Comparison of ENCODE assay signal across 8 mouse cellular contexts in genomic region chr11:115765103-115765606, GRCm38 (mm10). TPM values are rescaled to one million over a fixed set of nuclear protein-coding genes. Genes with fewer than 3 reads are reported as not detected.
DNase-seq lines count a peak whose midpoint lies in the region; ATAC-seq and TF ChIP-seq lines count a peak whose summit lies in the region.

Gene Tmem94, plus strand, starts transcription at chr11:115765433.

- in situ Hi-C loops in Patski (cut with MboI; ENCODE audit: low pct_unique_long_range_greater_than_20kb): no loop called here

- no peaks in the 10 kb centered on the region for H3K9me3 ChIP-seq in hindbrain, embryonic 13.5 days

- no peak for TF ChIP-seq CTCF in Patski (IDR thresholded peaks at IDR 0.05)

- POLR2A ChIA-PET in Patski (lab: Charles Lee): interaction anchor here (0.7 to 1.1 kb wide), 4 partner anchors 11 to 190 kb away, joined by 3 to 6 read pairs (median 4); partner anchors contain the start of gene Tsen54

- no peaks in the 10 kb centered on the region for H3K36me3 ChIP-seq in hindbrain, embryonic 13.5 days

- peak within 1 kb of the TSS; percentile 96 for H3K9ac ChIP-seq in hindbrain, embryonic 13.5 days

- H3K27me3 ChIP-seq in Patski: no peaks in the 10 kb centered on the region
- H3K27me3 ChIP-seq in hindbrain, embryonic 13.5 days: no peaks in the 10 kb centered on the region

- under 1% methylated on average over 32 of the region's 32 CpGs for WGBS in hindbrain, embryonic 13.5 days

- peak within 1 kb of the TSS; percentile 62 for H3K4me2 ChIP-seq in hindbrain, embryonic 13.5 days

- peaks cover 41% of the 10 kb centered on the region for H3K4me1 ChIP-seq in hindbrain, embryonic 13.5 days (replicated peaks)

- peak within 1 kb of the TSS; percentile 77 for H3K4me3 ChIP-seq in hindbrain, embryonic 13.5 days

- peak; percentile 88 for ATAC-seq in Patski
- peak; percentile 97 for ATAC-seq in hindbrain, embryonic 13.5 days (ENCODE audit: low FRiP score)

- DNase-seq in Patski (ENCODE audit: low read depth, low spot score): peak; percentile 94
- peak; percentile 98 to 99 for DNase-seq in cerebellum, postnatal 14 days
- DNase-seq in frontal cortex, postnatal 14 days (ENCODE audit: low spot score in 2 of 2): peak; percentile 95 to 98
- peak; percentile 94 to 97 for DNase-seq in layer of hippocampus, postnatal 25 days (ENCODE audit: extremely low spot score in 1 of 2, low spot score in 1 of 2)
- peak; percentile 97 for DNase-seq in lung, postnatal 25 days (ENCODE audit: low spot score)
- peak; percentile 100 for DNase-seq in retina, embryonic 14.5 days (ENCODE audit: low spot score)
- peak; percentile 96 for DNase-seq in thymus, postnatal 4 days

- peak within 1 kb of the TSS; percentile 92 for H3K27ac ChIP-seq in hindbrain, embryonic 13.5 days

- CTCF ChIA-PET in Patski (lab: Charles Lee): no interaction called here

RNA-seq across cellular contexts. Expression of gene Tmem94, which starts in this region (rescaled TPM):
- 44.3 TPM for polyA plus RNA-seq in Patski (2021)
- 30.9 TPM in 2 replicates for polyA plus RNA-seq in hindbrain, embryonic 13.5 days (2015; fragmentation: Nextera tagmentation; extraction: Ambion mirVana)
- total RNA-seq in layer of hippocampus, postnatal 25 days (2021): 10 to 100 TPM; 44.5 to 51.1 TPM

Comparison
In these comparisons a context has a peak if more than half of its experiments do, and no peak if none do; other contexts are left out.
1. Peak in every context shown above with its lines: DNase-seq, ATAC-seq, H3K4me3 ChIP-seq and H3K27ac ChIP-seq.